Mouse (Mus musculus) heart, postnatal 0 days (tissue): Measurements from ENCODE around the gene Qsox1. TPM values are rescaled to one million over a fixed set of nuclear protein-coding genes. Genes with fewer than 3 reads are reported as not detected.

Experiments
- ATAC-seq: fragments of 200-750 bp; cut with Nextera tagmentation; 2 replicates; pipeline ENCODE4 v1.8.0; 2017; ENCODE audit warnings: low read depth, moderate number of reproducible peaks, moderate library complexity; ENCODE audit not compliant: insufficient read depth
- DNase-seq: peaks from one replicate; pipeline ENCODE4 v3.0.0-alpha.2; 2016; ENCODE audit warnings: low spot score
- H3K27ac ChIP-seq: fragments of 300-500 bp; sonication (generic); 2 replicates; pipeline ENCODE4 v1.5.1; 2014; ENCODE audit warnings: low read depth, mild to moderate bottlenecking
- H3K27me3 ChIP-seq: fragments of 300-500 bp; sonication (generic); 2 replicates; pipeline ENCODE4 v1.6.1; 2014; ENCODE audit warnings: low read length, mixed read lengths; ENCODE audit not compliant: control insufficient read depth, insufficient read depth
- H3K36me3 ChIP-seq: fragments of 300-500 bp; sonication (generic); replicated peaks from 2 replicates; pipeline ENCODE4 v1.6.1; 2014; ENCODE audit warnings: low read length, mixed read lengths; ENCODE audit not compliant: control insufficient read depth, insufficient read depth
- H3K4me1 ChIP-seq: fragments of 300-500 bp; sonication (generic); 2 replicates; pipeline ENCODE4 v1.6.1; 2014; ENCODE audit warnings: antibody characterized with exemption; ENCODE audit not compliant: control insufficient read depth, insufficient read depth
- H3K4me2 ChIP-seq: fragments of 300-500 bp; sonication (generic); 2 replicates; pipeline ENCODE4 v1.6.1; 2014; ENCODE audit warnings: low read depth, mild to moderate bottlenecking, low read length, moderate library complexity
- H3K4me3 ChIP-seq: fragments of 300-500 bp; sonication (generic); 2 replicates; pipeline ENCODE4 v1.5.1; 2014; ENCODE audit warnings: low read depth, low read length
- H3K9ac ChIP-seq: fragments of 300-500 bp; sonication (generic); replicated peaks from 2 replicates; pipeline ENCODE4 v1.6.1; 2014; ENCODE audit warnings: low read depth, low read length, mixed read lengths
- H3K9me3 ChIP-seq: fragments of 300-500 bp; sonication (generic); replicated peaks from 2 replicates; pipeline ENCODE4 v1.6.1; 2016; ENCODE audit warnings: low read length; ENCODE audit not compliant: control insufficient read depth
- CTCF ChIP-seq: IDR thresholded peaks from 2 replicates; pipeline ENCODE4 v1.5.1; 2016; ENCODE audit warnings: antibody characterized with exemption, control low read depth, low read depth
- EP300 ChIP-seq: IDR thresholded peaks from 2 replicates; pipeline ENCODE4 v1.6.1; 2016; ENCODE audit warnings: antibody characterized with exemption, low read depth
- WGBS: fragments of 180-500 bp; shearing (Covaris S2); extraction: QIAGEN DNeasy Blood & Tissue Kit; methylation state at CpG from one replicate; pipeline ENCODE4 v1.1.7; 2014; 5-methylcytosine and 5-hydroxymethylcytosine counted together
- polyA plus RNA-seq: library from polyadenylated mRNA; unstranded; fragments of >200 nt; fragmentation: Nextera tagmentation; extraction: Ambion mirVana; gene quantifications from 2 replicates; pipeline ENCODE4 v1.2.1, GENCODE M21; 2015
- total RNA-seq: library from RNA; depleted of rRNA; stranded (reverse); fragments of >200 nt; gene quantifications from 2 replicates; pipeline ENCODE4 v1.2.3, GENCODE M21; 2014; ENCODE audit warnings: low replicate concordance; rRNA removed

Qsox1 gene
- total RNA-seq (58.2 and 64.8 TPM in 2 replicates), polyA plus RNA-seq (28.1 and 33.2 TPM in 2 replicates)

DNA sequence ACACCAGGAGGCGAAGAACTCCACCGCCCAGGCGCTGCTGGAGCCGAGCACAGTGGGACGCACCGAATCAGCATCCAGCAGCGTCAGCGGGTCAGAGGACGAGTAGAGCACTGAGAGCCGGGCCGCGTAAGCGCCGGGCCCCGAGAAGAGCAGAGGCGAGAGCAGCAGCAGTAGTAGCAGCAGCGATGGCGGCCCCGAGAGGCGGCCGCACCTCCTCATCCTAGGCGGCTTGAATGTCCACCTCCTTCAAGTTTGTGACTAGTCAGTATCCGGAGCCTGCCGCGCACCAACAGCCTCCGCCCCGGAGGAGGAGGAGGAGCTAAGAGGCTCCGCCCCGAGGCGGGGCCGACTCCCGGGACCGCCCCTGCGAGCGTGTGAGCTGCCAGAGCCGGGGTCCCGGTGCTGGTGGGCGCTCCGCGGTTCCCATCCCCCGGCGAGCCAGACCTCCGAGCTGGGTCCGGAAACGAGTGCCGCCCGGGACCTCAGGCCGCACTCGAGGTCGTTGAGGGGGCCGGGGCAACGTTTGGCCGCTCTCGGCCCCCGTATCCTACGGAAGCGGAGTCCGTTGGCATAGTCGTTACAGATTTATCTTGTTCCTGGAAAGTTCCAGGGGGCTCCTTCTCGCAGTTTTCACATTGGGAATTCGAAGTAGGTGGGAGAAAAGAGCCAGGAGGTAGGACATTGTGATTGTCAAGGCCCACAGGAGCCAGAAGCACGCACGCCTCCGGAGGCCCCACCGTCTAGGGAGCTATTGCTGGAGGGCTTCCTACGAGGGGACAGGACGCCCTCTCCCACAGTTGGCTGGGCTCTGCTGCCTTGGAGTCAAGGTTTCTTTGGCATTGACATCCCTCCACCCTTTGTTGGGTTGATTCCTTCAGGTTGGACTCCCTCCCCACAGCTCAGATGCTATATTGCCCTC, at the start of gene Qsox1:
Gene Qsox1 (minus strand): TSS at position 309 of the 919 bp plus-strand sequence.
- Histone ChIP-seq H3K4me2 (peak within 1 kb of the TSS; percentile 81), H3K9ac (peak within 1 kb of the TSS; percentile 77), H3K4me3 (peak within 1 kb of the TSS; percentile 92), H3K4me1 (peaks cover 30% of the 10 kb centered on the region), H3K27ac (peak within 1 kb of the TSS; percentile 80), H3K9me3 (no peaks in the 10 kb centered on the region), H3K36me3 (no peaks in the 10 kb centered on the region), H3K27me3 (no peaks in the 10 kb centered on the region)
- ATAC-seq (peak; percentile 91), DNase-seq (peak; percentile 82)
- under 1% methylated on average over 67 of the region's 67 CpGs for WGBS
- no peak for TF ChIP-seq EP300
- TF ChIP-seq CTCF: no peak

DNA sequence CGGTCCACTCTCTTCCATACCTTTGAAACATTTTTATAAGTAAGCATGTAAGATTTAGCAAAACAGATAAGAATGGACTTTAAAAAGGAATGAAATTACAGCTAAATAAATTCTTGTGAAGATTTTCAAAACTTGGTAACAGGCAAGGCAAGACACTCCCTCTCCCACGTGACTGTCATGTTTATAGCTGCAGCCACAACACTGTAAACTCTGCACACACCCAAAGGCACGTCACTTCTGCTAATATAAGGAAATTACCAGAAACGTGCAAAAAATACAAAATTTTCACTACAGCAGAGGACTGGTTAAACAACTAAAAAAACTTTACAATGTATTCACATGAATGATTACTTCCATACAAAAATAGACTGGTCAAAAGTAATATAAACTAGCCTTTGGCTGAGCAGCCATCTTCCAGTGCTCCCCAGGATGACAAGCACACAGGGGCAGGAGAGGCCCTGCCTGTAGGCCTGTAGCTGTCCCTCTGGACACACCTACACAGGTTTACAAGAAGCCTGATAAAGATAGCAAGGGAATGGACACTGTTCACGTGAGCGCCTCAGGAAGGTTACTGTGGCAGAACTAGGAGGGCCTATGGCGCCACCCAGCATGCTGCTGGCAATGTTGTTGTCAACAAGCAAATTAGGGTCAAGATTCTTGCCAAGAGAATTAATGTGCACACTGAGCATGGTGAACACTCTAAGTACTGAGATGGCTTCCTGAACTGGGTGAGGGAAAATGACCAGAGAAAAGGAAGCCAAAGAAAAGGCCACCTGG, 42.4 kb upstream of the Qsox1 start:
- Histone ChIP-seq H3K27me3 (no peaks in the 10 kb centered on the region), H3K27ac (no peak overlapping the region), H3K36me3 (peaks cover 72% of the 10 kb centered on the region), H3K9ac (no peak overlapping the region), H3K4me1 (no peaks in the 10 kb centered on the region), H3K9me3 (no peaks in the 10 kb centered on the region), H3K4me2 (no peak overlapping the region), H3K4me3 (no peak overlapping the region)
- TF ChIP-seq EP300: no peak
- TF ChIP-seq CTCF: no peak
- 81% methylated on average over 7 of the region's 7 CpGs for WGBS
- DNase-seq (no peak), ATAC-seq (no peak)

- TF ChIP-seq CTCF (no peak), EP300 (no peak)
- no peak overlapping the region for H3K9ac ChIP-seq
- WGBS: 75% methylated on average over 5 of the region's 5 CpGs
- H3K4me2 ChIP-seq: no peak overlapping the region
- H3K27ac ChIP-seq: no peak overlapping the region
- no peak overlapping the region for H3K4me3 ChIP-seq
- peaks cover 57% of the 10 kb centered on the region for H3K36me3 ChIP-seq
- ATAC-seq (no peak), DNase-seq (no peak)
- H3K4me1 ChIP-seq: no peaks in the 10 kb centered on the region
- H3K9me3 ChIP-seq: no peaks in the 10 kb centered on the region
- no peaks in the 10 kb centered on the region for H3K27me3 ChIP-seq
These were observed 40.3 kb upstream of the Qsox1 start for GRCm38 (mm10) chr1:155853009-155853408.

- ATAC-seq: 0 out of 2 replicates have a peak, but pooled peaks have one; percentile 17
- no peaks in the 10 kb centered on the region for H3K27me3 ChIP-seq
- H3K27ac ChIP-seq: no peak overlapping the region
These were observed 31.5 kb upstream of the Qsox1 start for GRCm38 (mm10) chr1:155844235-155844634.

GRCm38 (mm10) chr1:155843538-155843937, 30.8 kb upstream of the Qsox1 start:
- Histone ChIP-seq H3K4me2 (no peak overlapping the region), H3K4me1 (no peaks in the 10 kb centered on the region; the same call in 1 of the 2 replicates), H3K9me3 (no peaks in the 10 kb centered on the region), H3K4me3 (no peak overlapping the region), H3K27ac (no peak overlapping the region), H3K36me3 (peaks cover 30% of the 10 kb centered on the region), H3K9ac (no peak overlapping the region), H3K27me3 (no peaks in the 10 kb centered on the region)
- WGBS: 57% methylated on average over 4 of the region's 4 CpGs
- TF ChIP-seq CTCF: no peak
- no peak for TF ChIP-seq EP300
- ATAC-seq (no peak), DNase-seq (no peak)

More at GRCm38 (mm10) chr1:155844235-155844634, 31.5 kb upstream of the Qsox1 start:
- Histone ChIP-seq H3K9me3 (no peaks in the 10 kb centered on the region), H3K9ac (no peak overlapping the region), H3K4me3 (no peak overlapping the region), H3K4me1 (no peaks in the 10 kb centered on the region; the same call in 1 of the 2 replicates), H3K4me2 (no peak overlapping the region), H3K36me3 (peaks cover 30% of the 10 kb centered on the region)
- DNase-seq: peak; percentile 19
- TF ChIP-seq EP300: no peak
- 63% methylated on average over 5 of the region's 5 CpGs for WGBS
